Mouse (Mus musculus): ENCODE data around the gene Grpr.

Gene Grpr

GRCm38 (mm10) chrX:163549666-163550065 lies at the start of gene Grpr:
TSS of gene Grpr (minus strand) at chrX:163549677.
- DNase-seq (ENCODE audit: extremely low read depth, insufficient read length, low spot score), result no peak

- DNase-seq (ENCODE audit: extremely low read depth, insufficient read length, low spot score), result no peak
Measured at GRCm38 (mm10) chrX:163560521-163560920, 11.0 kb upstream of the Grpr start.

GRCm38 (mm10) chrX:163547042-163547441 lies 2.4 kb downstream of the Grpr start:
- DNase-seq (ENCODE audit: extremely low read depth, insufficient read length, low spot score), result no peak

GRCm38 (mm10) chrX:163532836-163533235 lies 16.6 kb downstream of the Grpr start:
- DNase-seq (ENCODE audit: extremely low read depth, insufficient read length, low spot score), result no peak

GRCm38 (mm10) chrX:163518963-163519541 lies 30.4 kb downstream of the Grpr start:
- DNase-seq (ENCODE audit: extremely low read depth, insufficient read length, low spot score), result no peak

- DNase-seq (ENCODE audit: extremely low read depth, insufficient read length, low spot score), result no peak
Measured at GRCm38 (mm10) chrX:163511766-163512165, 37.7 kb downstream of the Grpr start.

GRCm38 (mm10) chrX:163502088-163502487 lies 47.4 kb downstream of the Grpr start:
- no peak for DNase-seq (ENCODE audit: extremely low read depth, insufficient read length, low spot score)
